Mouse (Mus musculus) myocyte (in vitro differentiated cells): ENCODE measurements around the gene Smtnl1. TPM values are rescaled to one million over a fixed set of nuclear protein-coding genes. Genes with fewer than 3 reads are reported as not detected.
A peak's percentile ranks its signal among the peaks of the same experiment; 100 is the strongest.

ENCODE experiments used
- H3K27me3 ChIP-seq: one replicate; pipeline ENCODE4 v1.6.1; 2011; ENCODE audit not compliant: control insufficient read depth, insufficient read depth, insufficient read length
- H3K36me3 ChIP-seq: one replicate; pipeline ENCODE4 v1.6.1; 2011; ENCODE audit not compliant: control insufficient read depth, insufficient read depth
- H3K4me2 ChIP-seq: one replicate; pipeline ENCODE4 v1.6.1; 2011; ENCODE audit warnings: low read depth, control low read depth
- H3K4me3 ChIP-seq: one replicate; pipeline ENCODE4 v1.5.1; 2011; ENCODE audit warnings: mild to moderate bottlenecking, control low read depth, moderate library complexity
- H3K79me2 ChIP-seq: one replicate; pipeline ENCODE4 v1.6.1; 2011; ENCODE audit not compliant: control insufficient read depth, insufficient read depth
- H3ac ChIP-seq: one replicate; pipeline ENCODE4 v1.6.1; 2011; ENCODE audit not compliant: control insufficient read depth, insufficient read length
- CEBPB ChIP-seq: IDR thresholded peaks from 2 replicates; pipeline ENCODE4 v1.6.1; 2011; ENCODE audit warnings: mild to moderate bottlenecking, moderate library complexity; ENCODE audit not compliant: poor library complexity, insufficient read depth, severe bottlenecking
- E2F4 ChIP-seq: IDR thresholded peaks from one replicate; pipeline ENCODE4 v1.6.1; 2011; ENCODE audit warnings: mild to moderate bottlenecking, control low read depth, moderate library complexity; ENCODE audit not compliant: insufficient read depth
- MAX ChIP-seq: IDR thresholded peaks from one replicate; pipeline ENCODE4 v1.6.1; 2011; ENCODE audit warnings: low read depth, mild to moderate bottlenecking, control low read depth
- MYOD1 ChIP-seq, 3 experiments: IDR thresholded peaks; one replicate each; pipeline ENCODE4 v1.6.1; 2011; ENCODE audit warnings: control low read depth in 2 of 3, low read depth in 2 of 3, mild to moderate bottlenecking in 2 of 3, moderate library complexity in 1 of 3; ENCODE audit not compliant: insufficient read length in 2 of 3, control insufficient read depth in 1 of 3
- MYOG ChIP-seq, 3 experiments: IDR thresholded peaks; one replicate each; pipeline ENCODE4 v1.6.1; 2011; ENCODE audit warnings: control low read depth in 2 of 3, low read depth in 2 of 3, mild to moderate bottlenecking in 2 of 3; ENCODE audit not compliant: insufficient read length in 2 of 3, control insufficient read depth in 1 of 3, insufficient read depth in 1 of 3
- POLR2A ChIP-seq: IDR thresholded peaks from one replicate; pipeline ENCODE4 v1.6.1; 2011; ENCODE audit warnings: low read depth, mild to moderate bottlenecking, control low read depth, moderate library complexity; ENCODE audit not compliant: insufficient read length
- POLR2AphosphoS2 ChIP-seq: IDR thresholded peaks from one replicate; pipeline ENCODE4 v1.6.1; 2011; ENCODE audit warnings: low read depth, control low read depth; ENCODE audit not compliant: insufficient read length
- REST ChIP-seq: IDR thresholded peaks from one replicate; pipeline ENCODE4 v1.6.1; 2011; ENCODE audit warnings: mild to moderate bottlenecking, control low read depth, moderate library complexity; ENCODE audit not compliant: insufficient read depth, insufficient read length
- SRF ChIP-seq: IDR thresholded peaks from one replicate; pipeline ENCODE4 v1.6.1; 2011; ENCODE audit warnings: low read depth; ENCODE audit not compliant: control insufficient read depth, insufficient read length
- TCF12 ChIP-seq: IDR thresholded peaks from one replicate; pipeline ENCODE4 v1.6.1; 2011; ENCODE audit warnings: mild to moderate bottlenecking, control low read depth; ENCODE audit not compliant: poor library complexity, insufficient read depth, severe bottlenecking
- TCF3 ChIP-seq: IDR thresholded peaks from one replicate; pipeline ENCODE4 v1.6.1; 2011; ENCODE audit warnings: low read depth, control low read depth; ENCODE audit not compliant: insufficient read length
- USF1 ChIP-seq: IDR thresholded peaks from one replicate; pipeline ENCODE4 v1.6.1; 2011; ENCODE audit warnings: low read depth, mild to moderate bottlenecking, control low read depth, moderate library complexity
- polyA plus RNA-seq: library from polyadenylated mRNA; unstranded; fragments of >200 nt; fragmentation: generic; extraction: Trizol; gene quantifications from one replicate; pipeline ENCODE4 v1.2.1, GENCODE M21; 2012; ENCODE audit warnings: missing spikeins

The Smtnl1 gene
- polyA plus RNA-seq: 0.85 TPM

DNA sequence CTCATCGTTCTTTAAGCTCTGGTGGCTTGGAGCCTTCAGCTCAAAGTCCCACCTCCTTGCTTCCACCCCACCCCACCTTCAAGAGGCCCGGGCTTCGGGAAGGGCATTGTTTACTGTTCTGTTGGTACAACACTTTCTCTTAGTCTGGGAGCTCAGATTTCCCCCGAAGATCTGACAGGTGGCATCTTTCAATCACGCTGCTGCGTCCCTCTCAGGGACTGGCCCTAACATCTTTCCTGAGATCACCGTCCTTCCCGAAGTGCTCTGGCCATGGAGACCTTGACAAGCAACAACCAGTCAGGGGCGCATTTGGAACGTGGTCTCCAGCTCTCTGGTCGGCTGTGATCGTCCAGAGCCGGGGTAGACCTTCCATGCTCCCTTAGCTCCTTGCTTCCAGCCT lies at the start of gene Smtnl1:
Gene Smtnl1, minus strand, starts transcription at position 101 of the 400 bp plus-strand sequence.
- Histone ChIP-seq H3K4me3 (no peak within 1 kb of the TSS), H3K4me2 (no peak within 1 kb of the TSS), H3K27me3 (no peaks in the 10 kb centered on the region)

DNA sequence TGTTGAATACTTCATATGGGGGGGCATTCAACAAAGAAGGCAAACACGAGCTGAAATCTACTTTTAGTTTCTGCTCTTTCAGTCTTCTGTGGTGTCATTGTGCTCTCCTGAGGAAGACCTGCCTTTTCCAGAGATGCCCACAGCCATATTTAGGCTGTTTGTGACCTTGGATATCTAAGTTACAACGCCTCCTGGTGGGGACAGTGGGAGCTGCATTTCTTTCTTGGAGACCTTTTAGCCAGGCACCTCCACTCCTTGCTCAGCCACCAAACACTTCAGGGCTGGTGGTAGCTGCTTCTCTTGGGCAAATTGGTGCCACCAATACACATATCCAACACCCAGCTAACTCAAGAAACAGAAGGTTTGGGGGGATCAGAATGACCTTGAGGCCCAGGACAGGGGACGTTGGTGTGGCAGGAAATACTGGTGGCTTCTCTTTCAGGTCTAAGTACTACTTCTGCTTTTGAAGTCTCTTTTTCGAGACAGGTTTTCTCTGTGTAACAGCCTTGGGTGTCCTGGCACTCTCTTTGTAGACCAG lies 48.2 kb upstream of the Smtnl1 start:
- Histone ChIP-seq H3K36me3 (no peaks in the 10 kb centered on the region), H3K4me3 (no peak overlapping the region), H3K27me3 (peaks cover 56% of the 10 kb centered on the region), H3K4me2 (no peak overlapping the region), H3ac (no peak overlapping the region), H3K79me2 (no peaks in the 10 kb centered on the region)
- TF ChIP-seq POLR2AphosphoS2 (no peak), SRF (no peak), CEBPB (no peak), E2F4 (no peak), USF1 (no peak), MYOG (IDR thresholded peaks at IDR 0.05; ENCODE audit: control insufficient read depth in 1 of 3, insufficient read depth in 1 of 3, insufficient read length in 2 of 3, low read depth in 2 of 3) (no peak), POLR2A (no peak), MAX (no peak), MYOD1 (IDR thresholded peaks at IDR 0.05; ENCODE audit: control insufficient read depth in 1 of 3, insufficient read length in 2 of 3, low read depth in 2 of 3) (no peak), TCF3 (no peak), REST (no peak), TCF12 (no peak)

More for the DNA sequence above, at the start of gene Smtnl1:
- H3ac ChIP-seq: no peak within 1 kb of the TSS
- peaks cover 7% of the 10 kb centered on the region for H3K79me2 ChIP-seq
- no peak for TF ChIP-seq TCF3
- no peak for TF ChIP-seq POLR2A
- no peak for TF ChIP-seq CEBPB
- no peak for TF ChIP-seq MAX
- TF ChIP-seq MYOD1 (IDR thresholded peaks at IDR 0.05; ENCODE audit: control insufficient read depth in 1 of 3, insufficient read length in 2 of 3, low read depth in 2 of 3): no peak
- TF ChIP-seq MYOG (IDR thresholded peaks at IDR 0.05; ENCODE audit: control insufficient read depth in 1 of 3, insufficient read depth in 1 of 3, insufficient read length in 2 of 3, low read depth in 2 of 3): no peak
- no peak for TF ChIP-seq USF1
- no peak for TF ChIP-seq SRF
- no peaks in the 10 kb centered on the region for H3K36me3 ChIP-seq

DNA sequence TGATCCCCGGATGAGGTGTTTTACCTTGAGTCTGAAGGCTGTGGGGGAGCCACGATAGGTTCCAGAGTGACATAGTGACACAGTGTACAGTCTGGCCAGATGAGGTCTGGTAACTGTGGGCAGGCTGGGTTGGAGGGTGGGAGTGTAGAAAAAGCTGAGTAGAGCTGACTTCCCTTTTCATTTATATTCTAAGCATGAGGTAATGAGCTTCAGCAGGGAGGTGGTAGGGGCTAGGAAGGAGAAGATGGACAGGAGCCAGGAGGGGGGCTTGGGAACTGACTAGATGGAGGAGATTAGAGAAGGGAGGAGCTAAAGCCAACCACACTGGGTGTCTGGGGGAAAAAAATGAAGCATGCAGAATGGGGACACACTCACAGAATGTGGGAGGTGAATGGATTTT lies 46.5 kb upstream of the Smtnl1 start:
- Histone ChIP-seq H3K4me3 (no peak overlapping the region), H3K79me2 (no peaks in the 10 kb centered on the region), H3K4me2 (no peak overlapping the region), H3ac (no peak overlapping the region), H3K36me3 (no peaks in the 10 kb centered on the region), H3K27me3 (peaks cover 43% of the 10 kb centered on the region)
- TF ChIP-seq POLR2A: no peak
- no peak for TF ChIP-seq TCF3
- no peak for TF ChIP-seq TCF12
- no peak for TF ChIP-seq REST
- TF ChIP-seq MAX: no peak
- no peak for TF ChIP-seq CEBPB
- no peak for TF ChIP-seq POLR2AphosphoS2
- TF ChIP-seq E2F4: no peak
- TF ChIP-seq SRF: no peak
- no peak for TF ChIP-seq MYOG (IDR thresholded peaks at IDR 0.05; ENCODE audit: control insufficient read depth in 1 of 3, insufficient read depth in 1 of 3, insufficient read length in 2 of 3, low read depth in 2 of 3)
- no peak for TF ChIP-seq USF1
- TF ChIP-seq MYOD1 (IDR thresholded peaks at IDR 0.05; ENCODE audit: control insufficient read depth in 1 of 3, insufficient read length in 2 of 3, low read depth in 2 of 3): no peak

DNA sequence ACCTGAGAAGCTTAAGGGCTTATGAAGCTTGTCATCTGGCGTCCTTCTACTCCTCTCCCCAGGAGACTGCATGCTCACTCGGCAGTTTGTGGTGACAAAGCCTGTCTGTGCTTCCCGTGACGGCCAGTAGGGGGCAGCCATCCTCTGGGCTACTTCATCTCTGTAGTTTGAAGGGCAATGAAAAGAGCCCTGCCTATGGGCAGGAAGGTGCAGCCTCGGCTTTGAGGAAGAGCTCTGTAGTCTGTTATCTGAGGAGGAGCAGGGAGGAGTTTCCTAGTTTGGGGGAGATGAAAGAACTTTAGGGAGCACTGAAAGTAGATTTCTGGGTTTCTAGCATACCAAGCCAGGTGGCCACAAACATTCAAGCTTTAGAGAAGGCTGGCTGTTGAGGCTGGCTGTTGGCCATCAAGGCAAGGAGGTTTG lies 46.1 kb upstream of the Smtnl1 start:
- Histone ChIP-seq H3ac (no peak overlapping the region), H3K79me2 (no peaks in the 10 kb centered on the region), H3K4me2 (no peak overlapping the region), H3K36me3 (no peaks in the 10 kb centered on the region), H3K27me3 (peaks cover 41% of the 10 kb centered on the region), H3K4me3 (no peak overlapping the region)
- no peak for TF ChIP-seq TCF12

DNA sequence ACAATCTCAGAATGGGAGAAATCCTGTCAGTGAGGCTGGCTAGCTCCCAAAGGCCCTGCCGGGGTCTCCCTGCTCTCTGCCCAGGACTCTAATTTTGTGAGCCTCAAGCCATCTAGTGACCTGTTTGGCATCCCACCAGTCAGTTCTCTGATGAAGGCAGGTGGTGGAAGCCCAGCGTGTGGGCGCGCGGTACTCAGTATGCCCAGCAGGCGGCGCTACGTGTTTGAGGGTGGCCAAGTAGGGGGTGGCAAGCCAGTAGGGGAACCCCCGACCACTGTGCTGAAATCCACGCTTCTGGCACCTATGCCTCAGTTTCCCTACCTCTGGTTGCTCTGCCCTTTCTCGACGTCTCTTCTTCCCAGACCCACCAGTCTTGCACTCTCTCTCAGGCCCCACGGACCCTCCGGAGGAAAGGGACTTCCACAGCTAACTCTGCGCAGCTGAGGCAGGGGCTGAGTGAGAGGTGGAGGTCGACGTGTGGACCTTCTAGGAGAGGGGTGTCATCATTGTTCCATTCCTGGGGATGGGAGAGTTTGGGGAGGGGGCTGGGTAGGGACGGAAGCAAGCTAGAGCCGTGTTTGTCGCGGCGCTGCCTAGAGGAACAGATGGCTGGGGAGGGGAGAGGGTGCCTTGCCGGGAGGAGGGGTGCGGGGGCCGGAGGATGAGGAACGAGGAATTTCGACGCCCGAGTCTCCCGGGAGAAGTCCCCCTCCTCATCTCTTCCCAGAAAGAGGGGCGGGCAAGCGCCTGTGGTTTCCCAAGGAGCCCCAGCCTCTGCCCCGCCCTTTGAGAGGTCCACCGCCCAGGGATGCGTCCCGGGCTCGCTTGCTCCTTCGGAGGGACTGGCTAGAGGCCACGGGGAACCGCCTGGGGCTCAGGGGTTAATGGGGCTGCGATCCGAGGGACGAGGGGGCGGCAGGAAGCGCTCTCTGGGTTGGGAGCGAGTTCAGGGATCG lies 43.4 kb upstream of the Smtnl1 start:
- H3K36me3 ChIP-seq: no peaks in the 10 kb centered on the region
- H3K79me2 ChIP-seq: no peaks in the 10 kb centered on the region
- peak overlapping the region; percentile 42 for H3K4me2 ChIP-seq
- no peak for TF ChIP-seq USF1
- no peak for TF ChIP-seq POLR2A
- TF ChIP-seq REST: no peak
- no peak for TF ChIP-seq POLR2AphosphoS2
- no peak for TF ChIP-seq MAX
- no peak for TF ChIP-seq MYOG (IDR thresholded peaks at IDR 0.05; ENCODE audit: control insufficient read depth in 1 of 3, insufficient read depth in 1 of 3, insufficient read length in 2 of 3, low read depth in 2 of 3)
- no peak overlapping the region for H3ac ChIP-seq
- H3K27me3 ChIP-seq: peaks cover 15% of the 10 kb centered on the region
- no peak overlapping the region for H3K4me3 ChIP-seq
